Mouse (Mus musculus) embryonic fibroblast, embryonic 13.5 days (primary cell): ENCODE data around the gene Col25a1.

Experiments used
- CTCF ChIP-seq: IDR thresholded peaks from 2 replicates; pipeline ENCODE4 v1.5.1; 2011; ENCODE audit warnings: mild to moderate bottlenecking, control low read depth, low read length, moderate library complexity, borderline replicate concordance; ENCODE audit not compliant: insufficient read depth
- POLR2A ChIP-seq: IDR thresholded peaks from 2 replicates; pipeline ENCODE4 v1.6.1; 2011; ENCODE audit warnings: low read depth, mild to moderate bottlenecking, control low read depth, low read length, moderate library complexity

DNA sequence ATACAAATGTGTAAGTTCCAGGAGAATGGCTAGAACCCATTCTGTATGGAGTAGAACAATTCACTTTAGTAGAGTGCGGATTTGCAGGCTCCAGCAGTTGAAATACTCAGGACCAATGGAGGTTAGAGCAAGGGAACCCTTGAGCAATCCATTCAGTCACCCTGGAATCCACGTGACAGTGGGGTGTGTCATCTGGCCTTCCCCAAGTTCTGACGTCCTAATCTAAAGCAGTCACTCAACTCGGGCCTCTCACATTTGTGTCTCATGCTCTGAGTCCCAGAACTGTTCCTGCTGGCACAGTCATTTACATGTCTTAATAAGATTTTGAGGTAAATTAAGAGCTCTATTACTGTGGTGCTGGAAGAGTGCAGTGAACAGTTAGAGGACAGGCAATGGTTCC is 28.6 kb downstream of the Col25a1 start:
- TF ChIP-seq POLR2A (no peak), CTCF (no peak)
